Mouse (Mus musculus): ENCODE data around the gene Hoxa3. TPM values are rescaled to one million over a fixed set of nuclear protein-coding genes. Genes with fewer than 3 reads are reported as not detected.

Gene Hoxa3
- polyA plus RNA-seq, 1 experiment: 5.4 TPM

- Histone ChIP-seq H3K4me3 (ENCODE audit: insufficient read depth, low read depth, low read length) (peak overlapping the region; percentile 54), H3K27ac (replicated peaks; ENCODE audit: low read depth, low read length) (peak overlapping the region; percentile 24; the same call in 1 of the 2 replicates), H3K4me1 (ENCODE audit: control insufficient read depth, insufficient read depth, insufficient read length, low read length) (0 out of 2 replicates have a peak, but pooled peaks cover 3% of the 10 kb centered on the region)
Measured at GRCm38 (mm10) chr6:52208868-52209684, 4.1 kb downstream of the Hoxa3 start.

GRCm38 (mm10) chr6:52208072-52208867 lies 4.9 kb downstream of the Hoxa3 start, which contains the start of gene Hoxa6:
Hoxa6 (minus strand) TSS chr6:52208722.
- 0 out of 2 replicates have a peak, but pooled peaks cover 3% of the 10 kb centered on the region for H3K4me1 ChIP-seq (ENCODE audit: control insufficient read depth, insufficient read depth, insufficient read length, low read length)
- H3K27ac ChIP-seq (replicated peaks; ENCODE audit: low read depth, low read length): peak within 1 kb of the TSS; percentile 43; the same call in 1 of the 2 replicates
- peak within 1 kb of the TSS; percentile 73 for H3K4me3 ChIP-seq (ENCODE audit: insufficient read depth, low read depth, low read length)

- Histone ChIP-seq H3K4me3 (ENCODE audit: insufficient read depth, low read depth, low read length) (no peak overlapping the region), H3K27ac (replicated peaks; ENCODE audit: low read depth, low read length) (no peak overlapping the region), H3K4me1 (ENCODE audit: control insufficient read depth, insufficient read depth, insufficient read length, low read length) (0 out of 2 replicates have a peak, but pooled peaks cover 3% of the 10 kb centered on the region)
Measured at GRCm38 (mm10) chr6:52207684-52207976, 5.5 kb downstream of the Hoxa3 start.

GRCm38 (mm10) chr6:52206882-52207683 lies 6.1 kb downstream of the Hoxa3 start:
- H3K4me1 ChIP-seq (ENCODE audit: control insufficient read depth, insufficient read depth, insufficient read length, low read length): 0 out of 2 replicates have a peak, but pooled peaks cover 3% of the 10 kb centered on the region
- no peak overlapping the region for H3K4me3 ChIP-seq (ENCODE audit: insufficient read depth, low read depth, low read length)
- H3K27ac ChIP-seq (replicated peaks; ENCODE audit: low read depth, low read length): no peak overlapping the region

GRCm38 (mm10) chr6:52205638-52206621 lies 7.2 kb downstream of the Hoxa3 start:
- Histone ChIP-seq H3K4me1 (ENCODE audit: control insufficient read depth, insufficient read depth, insufficient read length, low read length) (peaks cover 6% of the 10 kb centered on the region; the same call in 1 of the 2 replicates), H3K27ac (replicated peaks; ENCODE audit: low read depth, low read length) (no peak overlapping the region), H3K4me3 (ENCODE audit: insufficient read depth, low read depth, low read length) (no peak overlapping the region)

DNA sequence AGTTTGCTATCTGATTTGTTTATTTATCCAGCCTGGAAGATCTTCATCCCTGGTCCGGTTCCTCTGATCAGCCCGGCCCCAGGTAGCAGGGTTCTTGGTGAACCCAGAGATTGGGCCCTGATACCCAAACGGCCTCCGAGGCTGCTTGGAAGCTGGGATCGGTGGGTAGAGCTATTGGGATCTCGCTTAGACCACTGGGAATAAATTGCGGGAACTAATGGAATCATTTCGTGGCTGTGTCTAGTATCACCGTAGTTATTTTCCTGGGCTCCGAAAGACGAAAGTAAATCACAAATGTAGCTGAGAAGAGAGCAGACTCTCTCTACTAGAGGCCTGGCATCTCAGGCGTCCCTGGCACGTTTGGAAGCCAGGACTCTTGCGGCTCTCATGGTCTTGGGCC lies 7.9 kb downstream of the Hoxa3 start:
- H3K4me1 ChIP-seq (ENCODE audit: control insufficient read depth, insufficient read depth, insufficient read length, low read length): peaks cover 6% of the 10 kb centered on the region; the same call in 1 of the 2 replicates
- no peak overlapping the region for H3K27ac ChIP-seq (replicated peaks; ENCODE audit: low read depth, low read length)
- no peak overlapping the region for H3K4me3 ChIP-seq (ENCODE audit: insufficient read depth, low read depth, low read length)

DNA sequence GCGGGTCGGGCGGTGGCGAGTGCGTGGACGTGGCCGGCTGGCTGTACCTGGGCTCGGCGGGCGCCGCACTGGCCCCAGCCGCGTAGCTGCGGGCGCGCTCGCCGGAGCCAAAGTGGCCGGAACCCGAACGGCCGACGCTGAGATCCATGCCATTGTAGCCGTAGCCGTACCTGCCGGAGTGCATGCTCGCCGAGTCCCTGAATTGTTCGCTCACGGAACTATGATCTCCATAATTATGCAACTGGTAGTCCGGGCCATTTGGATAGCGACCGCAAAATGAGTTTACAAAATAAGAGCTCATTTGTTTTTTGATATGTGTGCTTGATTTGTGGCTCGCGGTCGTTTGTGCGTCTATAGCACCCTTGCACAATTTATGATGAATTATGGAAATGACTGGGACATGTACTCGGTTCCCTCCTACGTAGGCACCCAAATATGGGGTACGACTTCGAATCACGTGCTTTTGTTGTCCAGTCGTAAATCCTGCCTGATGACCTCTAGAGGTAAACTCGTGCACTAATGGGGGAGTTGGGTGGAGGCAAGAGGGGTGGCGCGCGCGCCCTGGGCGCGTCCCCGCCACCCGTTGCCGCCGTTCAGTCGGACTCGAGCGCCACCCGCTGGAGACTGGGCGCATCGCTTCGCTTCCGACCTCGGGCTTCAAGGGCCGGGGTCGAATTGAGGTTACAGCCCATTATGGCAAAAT lies 8.9 kb downstream of the Hoxa3 start, which contains the start of gene Hoxa5:
Gene Hoxa5 (minus strand): TSS at position 538 of the 703 bp plus-strand sequence.
- Histone ChIP-seq H3K27ac (replicated peaks; ENCODE audit: low read depth, low read length) (peak within 1 kb of the TSS; percentile 93), H3K4me1 (ENCODE audit: control insufficient read depth, insufficient read depth, insufficient read length, low read length) (peaks cover 6% of the 10 kb centered on the region; the same call in 1 of the 2 replicates), H3K4me3 (ENCODE audit: insufficient read depth, low read depth, low read length) (peak within 1 kb of the TSS; percentile 84)

DNA sequence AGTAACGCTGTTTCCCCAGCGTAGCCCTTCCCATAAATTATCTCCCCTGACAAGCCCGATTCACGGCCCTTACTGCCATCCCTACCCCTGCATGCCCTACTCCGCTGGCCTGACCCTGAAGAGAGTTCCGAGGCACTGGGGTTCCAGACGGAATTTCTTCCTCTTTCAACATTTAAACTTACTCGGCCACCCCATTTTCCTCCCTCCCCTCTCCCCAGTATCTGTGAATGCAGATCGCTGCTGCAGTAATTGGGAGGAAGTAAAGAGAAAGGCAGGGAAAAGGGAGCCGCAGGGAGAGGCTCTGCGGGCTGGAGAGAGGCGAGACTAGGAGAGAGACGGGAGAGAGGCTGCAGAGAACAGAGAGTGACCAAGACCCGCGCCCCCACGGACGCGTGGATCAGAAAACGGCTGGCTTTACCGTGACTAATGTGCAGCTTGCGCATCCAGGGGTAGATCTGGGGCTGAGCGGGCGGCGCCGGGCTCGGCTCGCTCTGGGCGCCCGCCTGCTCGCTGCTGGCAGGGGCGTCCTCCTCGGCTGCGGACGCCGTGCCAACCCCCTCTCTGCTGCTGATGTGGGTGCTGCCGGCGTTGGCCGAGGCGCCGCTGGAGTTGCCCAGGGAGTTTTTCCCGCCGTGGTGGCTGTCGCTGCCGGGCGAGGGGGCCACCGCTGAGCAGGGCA lies 9.6 kb downstream of the Hoxa3 start:
- H3K4me3 ChIP-seq (ENCODE audit: insufficient read depth, low read depth, low read length): peak overlapping the region; percentile 84
- H3K27ac ChIP-seq (replicated peaks; ENCODE audit: low read depth, low read length): peak overlapping the region; percentile 93
- peaks cover 3% of the 10 kb centered on the region; the same call in 1 of the 2 replicates for H3K4me1 ChIP-seq (ENCODE audit: control insufficient read depth, insufficient read depth, insufficient read length, low read length)

GRCm38 (mm10) chr6:52203121-52203370 lies 10.1 kb downstream of the Hoxa3 start:
- Histone ChIP-seq H3K27ac (replicated peaks; ENCODE audit: low read depth, low read length) (peak overlapping the region; percentile 93), H3K4me1 (ENCODE audit: control insufficient read depth, insufficient read depth, insufficient read length, low read length) (peaks cover 3% of the 10 kb centered on the region; the same call in 1 of the 2 replicates), H3K4me3 (ENCODE audit: insufficient read depth, low read depth, low read length) (peak overlapping the region; percentile 84)

- peaks cover 5% of the 10 kb centered on the region; the same call in 1 of the 2 replicates for H3K4me1 ChIP-seq (ENCODE audit: control insufficient read depth, insufficient read depth, insufficient read length, low read length)
- H3K27ac ChIP-seq (replicated peaks; ENCODE audit: low read depth, low read length): peak overlapping the region; percentile 93
- H3K4me3 ChIP-seq (ENCODE audit: insufficient read depth, low read depth, low read length): peak overlapping the region; percentile 84
Measured at GRCm38 (mm10) chr6:52202362-52203120, 10.6 kb downstream of the Hoxa3 start.

DNA sequence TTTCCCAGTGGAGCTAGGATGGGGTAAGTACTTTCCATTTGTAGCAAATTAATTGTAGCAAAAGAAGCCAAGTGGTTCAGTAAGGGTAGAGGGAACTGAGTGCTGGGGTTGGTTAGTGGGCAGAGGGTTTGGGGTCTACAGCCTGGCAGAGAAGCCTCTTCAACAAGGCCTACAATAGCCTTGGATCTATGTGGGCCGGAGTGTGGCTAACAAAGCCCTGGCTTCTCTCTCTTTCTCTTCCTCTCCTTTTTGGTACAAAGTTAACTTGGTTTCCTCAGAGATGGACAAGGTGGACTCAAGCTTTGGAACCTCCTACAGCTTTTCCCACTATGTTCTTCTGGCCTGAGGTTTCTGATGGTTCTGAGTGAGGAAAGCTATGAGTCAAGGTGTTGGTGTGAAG lies 11.9 kb downstream of the Hoxa3 start:
- H3K4me3 ChIP-seq (ENCODE audit: insufficient read depth, low read depth, low read length): peak overlapping the region; percentile 17; the same call in 1 of the 2 replicates
- peaks cover 6% of the 10 kb centered on the region; the same call in 1 of the 2 replicates for H3K4me1 ChIP-seq (ENCODE audit: control insufficient read depth, insufficient read depth, insufficient read length, low read length)
- peak overlapping the region; percentile 44; the same call in 1 of the 2 replicates for H3K27ac ChIP-seq (replicated peaks; ENCODE audit: low read depth, low read length)

DNA sequence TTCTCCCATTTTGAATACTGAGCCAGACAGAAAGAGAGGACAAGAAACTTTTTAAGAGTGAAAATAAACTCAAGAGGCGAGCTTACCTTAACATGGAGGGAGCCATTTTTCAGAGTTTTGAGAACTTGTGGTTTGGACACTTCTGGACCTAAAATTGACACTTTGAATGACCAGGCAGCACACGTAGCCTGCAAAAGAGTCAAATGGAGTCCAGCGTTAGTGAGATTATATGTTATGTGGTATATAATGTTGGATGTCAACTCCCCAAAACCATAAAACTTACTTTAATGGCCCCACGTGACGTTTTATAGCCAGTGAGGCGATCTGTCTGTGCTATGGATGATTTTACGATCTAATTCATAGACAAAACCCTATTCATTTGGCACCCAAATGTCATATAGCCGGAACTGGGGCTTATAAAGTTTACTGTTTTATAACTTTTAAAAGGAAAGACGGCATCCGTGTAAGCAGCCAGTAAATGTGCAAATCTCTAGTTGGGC lies 12.3 kb downstream of the Hoxa3 start:
- Histone ChIP-seq H3K4me3 (ENCODE audit: insufficient read depth, low read depth, low read length) (no peak overlapping the region), H3K4me1 (ENCODE audit: control insufficient read depth, insufficient read depth, insufficient read length, low read length) (peaks cover 6% of the 10 kb centered on the region; the same call in 1 of the 2 replicates), H3K27ac (replicated peaks; ENCODE audit: low read depth, low read length) (peak overlapping the region; percentile 61)
